Mouse (Mus musculus) stomach, postnatal 0 days (tissue): ENCODE data around the gene Uncx.

ENCODE experiments used
- CTCF ChIP-seq: IDR thresholded peaks from 2 replicates; pipeline ENCODE4 v1.5.1; 2016; ENCODE audit warnings: antibody characterized with exemption, low read depth, mild to moderate bottlenecking, moderate library complexity
- EP300 ChIP-seq: optimal IDR thresholded peaks from 2 replicates; pipeline ENCODE3; 2016; ENCODE audit warnings: antibody characterized with exemption

DNA sequence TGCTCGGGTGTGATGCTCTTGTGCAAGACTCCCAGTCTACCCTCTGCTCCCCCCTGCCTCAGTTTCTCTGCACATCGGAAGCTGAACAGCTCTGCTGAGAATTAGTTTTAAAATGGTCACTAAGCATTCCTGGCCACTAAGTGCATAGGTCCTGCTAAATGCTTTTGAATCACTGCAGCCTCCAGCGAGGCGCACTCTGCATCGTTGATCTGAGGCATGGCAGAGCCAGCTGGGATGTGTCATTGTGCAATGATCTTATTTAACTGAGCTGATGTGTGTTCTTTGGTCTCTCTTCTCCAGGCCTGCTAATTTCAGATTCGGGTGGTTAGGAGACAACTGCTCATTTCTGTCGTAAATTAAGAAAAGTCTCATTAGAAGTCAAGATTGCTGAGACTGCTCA lies 14.4 kb upstream of the Uncx start:
- no peak for TF ChIP-seq CTCF
- no peak for TF ChIP-seq EP300
